Mouse (Mus musculus) right cerebral cortex, adult 18-20 months (tissue): ENCODE measurements at regions not wholly inside any gene's neighbourhood (a gene's known extent, or its start where the extent isn't known, plus 50 kb on each side); places are given as distances from the start of the nearest gene placed in this dataset.

Experiments
- DNase-seq: peaks from one replicate; pipeline ENCODE4 v3.0.0; 2022; ENCODE audit warnings: mixed read lengths

DNA sequence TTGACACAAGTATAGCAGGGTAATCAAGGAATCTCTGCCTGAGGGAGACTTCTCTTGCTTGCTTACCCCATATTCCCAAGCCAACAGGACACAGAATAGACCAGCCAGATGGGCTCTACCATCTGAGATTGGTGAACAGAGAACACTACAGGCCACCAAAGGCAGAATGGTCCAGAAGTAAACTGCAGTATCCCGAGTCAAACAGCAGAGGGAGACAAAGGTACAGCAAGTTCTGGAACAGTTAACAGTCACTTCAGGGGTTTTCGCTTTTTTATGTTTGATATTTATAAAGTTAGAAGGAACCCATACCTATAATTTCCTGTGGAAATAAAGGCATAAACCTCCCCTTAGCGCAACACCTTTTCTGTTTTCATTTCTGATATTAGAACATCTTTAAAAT is 325.5 kb upstream of the 9130204L05Rik start:
- DNase-seq: peak; percentile 42
